Mouse (Mus musculus) ovary, adult 18-20 months (tissue): ENCODE results near the gene Sertad1.

Source experiments
- DNase-seq: peaks from one replicate; pipeline ENCODE4 v3.0.0; 2022; ENCODE audit warnings: low spot score, mixed read lengths

Sertad1 gene

GRCm38 (mm10) chr7:27501620-27502019, 14.9 kb downstream of the Sertad1 start:
- DNase-seq, result no peak

DNA sequence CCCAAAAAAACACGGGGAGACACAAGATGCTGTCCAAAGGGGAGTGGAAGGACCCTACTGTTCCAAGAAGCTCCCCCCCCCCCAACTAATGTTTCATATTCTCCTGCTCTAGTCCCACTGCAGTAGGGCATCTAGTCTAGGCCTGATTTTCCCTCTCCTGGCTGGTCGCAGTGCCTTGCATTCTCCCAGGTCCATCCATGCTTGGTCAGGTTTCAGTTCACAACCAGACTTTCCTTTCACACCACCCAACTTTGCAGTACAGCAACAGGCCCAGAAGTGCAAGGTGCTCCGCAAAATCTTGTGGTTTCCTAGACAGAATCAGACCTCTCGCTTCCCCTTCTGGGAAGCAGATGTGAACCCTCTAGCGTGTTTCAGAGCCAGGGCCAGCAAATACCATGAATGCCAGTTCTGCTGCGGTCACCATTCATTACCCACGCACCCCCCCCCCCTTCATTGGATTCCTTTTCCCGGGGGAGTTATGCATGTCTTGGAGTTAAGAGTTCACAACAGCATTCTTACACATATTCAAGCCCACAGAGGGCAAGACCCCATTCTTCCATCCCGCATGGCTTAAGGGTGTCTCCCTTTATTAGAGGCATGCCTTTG, 20.2 kb downstream of the Sertad1 start:
- no peak for DNase-seq

DNA sequence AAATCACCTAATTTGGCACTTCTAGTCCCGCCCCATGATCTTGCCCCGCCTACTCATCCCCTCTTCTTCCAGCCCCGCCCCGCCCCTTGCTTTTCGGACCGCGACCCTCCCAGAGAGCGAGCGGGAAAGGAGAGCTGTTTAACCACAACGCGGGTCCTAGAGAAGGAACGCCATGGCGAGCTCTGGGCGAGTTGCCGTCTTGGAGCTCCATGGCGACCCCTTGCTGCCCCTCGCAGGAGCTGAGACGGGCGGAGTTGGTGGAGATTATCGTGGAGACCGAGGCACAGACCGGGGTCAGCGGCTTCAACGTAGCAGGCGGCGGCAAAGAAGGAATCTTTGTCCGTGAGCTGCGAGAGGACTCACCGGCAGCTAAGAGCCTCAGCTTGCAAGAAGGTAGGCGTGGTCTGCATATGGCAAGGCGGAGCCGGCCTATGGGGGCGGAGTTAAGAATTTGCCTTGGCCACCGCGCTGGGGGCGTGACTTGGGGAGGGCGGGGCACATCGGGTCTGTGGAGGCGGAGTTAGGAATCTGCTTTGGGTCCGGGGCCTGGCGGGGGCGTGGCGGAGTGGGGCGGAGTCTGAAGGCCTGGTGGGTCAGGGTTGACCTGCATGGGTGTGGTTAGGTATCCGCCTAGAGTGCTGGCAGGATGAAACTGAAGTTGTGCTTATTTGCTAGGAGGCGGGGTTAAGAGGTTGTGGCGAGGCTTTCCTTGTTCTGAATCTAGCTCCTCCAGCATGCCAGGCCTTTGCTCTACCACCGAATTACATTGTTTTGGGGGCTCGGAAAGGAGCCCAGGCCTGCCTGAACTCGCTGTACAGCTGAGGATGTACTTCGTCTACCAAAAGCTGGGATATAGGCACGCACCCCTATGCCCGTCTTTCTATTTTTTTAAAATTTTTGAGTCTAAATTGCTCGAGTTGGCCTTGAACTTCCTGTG, 21.3 kb downstream of the Sertad1 start:
- peak; percentile 96 for DNase-seq

GRCm38 (mm10) chr7:27508648-27509005, 21.9 kb downstream of the Sertad1 start:
- DNase-seq, result peak; percentile 49

GRCm38 (mm10) chr7:27510809-27511208, 24.1 kb downstream of the Sertad1 start:
- no peak for DNase-seq

DNA sequence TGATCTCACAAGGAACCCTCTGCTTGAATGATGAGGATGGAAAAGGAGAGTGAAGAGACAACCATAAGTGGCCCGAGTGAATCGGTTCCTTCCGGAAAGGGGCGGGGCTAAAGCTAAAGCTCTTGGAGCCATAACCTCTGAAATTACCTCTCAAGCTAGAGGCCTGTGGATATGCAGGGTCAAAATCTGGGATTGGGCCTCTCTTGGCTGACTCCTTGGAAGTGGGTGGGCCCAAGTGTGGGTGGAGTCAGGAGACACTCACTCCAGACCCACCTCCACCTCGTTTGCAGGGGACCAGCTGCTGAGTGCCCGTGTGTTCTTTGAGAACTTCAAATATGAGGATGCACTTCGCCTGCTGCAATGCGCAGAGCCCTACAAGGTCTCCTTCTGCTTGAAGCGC, 28.3 kb downstream of the Sertad1 start:
- no peak for DNase-seq

- no peak for DNase-seq
Observed at GRCm38 (mm10) chr7:27518314-27518713, 31.6 kb downstream of the Sertad1 start.

GRCm38 (mm10) chr7:27520104-27520503, 33.4 kb downstream of the Sertad1 start:
- no peak for DNase-seq

DNA sequence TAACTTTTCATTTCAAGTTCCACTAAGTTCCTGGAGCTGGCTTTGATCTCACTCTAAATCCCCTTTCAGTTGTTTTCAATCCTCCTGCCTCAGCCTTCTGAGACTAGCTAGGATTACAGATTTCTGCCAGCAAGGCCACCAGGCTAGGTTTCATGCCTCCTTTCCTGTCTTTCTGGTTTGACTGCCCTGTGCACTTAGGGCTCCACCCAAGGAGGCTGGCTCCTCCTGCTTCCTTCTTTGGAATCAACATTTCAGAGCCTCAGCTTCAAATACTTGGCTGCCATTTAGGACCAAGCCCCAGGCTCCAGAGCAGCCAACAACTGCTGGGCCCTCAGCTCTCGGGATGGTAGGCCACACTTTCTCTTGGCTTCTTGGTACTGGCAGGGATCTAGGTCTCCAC, 33.9 kb downstream of the Sertad1 start:
- no peak for DNase-seq

DNA sequence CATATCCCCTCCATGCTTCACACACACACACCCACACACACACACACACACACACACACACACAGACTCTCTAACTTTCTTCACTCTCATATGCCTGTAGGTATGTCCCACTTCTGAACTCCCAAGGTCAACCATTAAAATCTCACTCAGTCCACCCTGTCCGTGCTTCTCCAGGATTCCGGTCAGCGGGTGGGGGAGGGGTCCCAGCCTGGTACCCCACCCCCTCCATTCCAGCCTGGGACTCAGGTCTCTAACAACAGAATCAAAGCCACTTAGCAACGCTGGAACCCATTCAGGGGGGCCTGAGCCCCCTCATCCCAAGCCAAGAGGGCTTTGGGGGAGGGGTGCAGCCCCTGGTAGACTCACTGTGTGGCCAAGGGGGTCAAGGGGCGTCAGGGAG, 36.3 kb downstream of the Sertad1 start, which contains the start of gene Hipk4:
Gene Hipk4 (plus strand): TSS at position 301 of the 400 bp plus-strand sequence.
- no peak for DNase-seq

DNA sequence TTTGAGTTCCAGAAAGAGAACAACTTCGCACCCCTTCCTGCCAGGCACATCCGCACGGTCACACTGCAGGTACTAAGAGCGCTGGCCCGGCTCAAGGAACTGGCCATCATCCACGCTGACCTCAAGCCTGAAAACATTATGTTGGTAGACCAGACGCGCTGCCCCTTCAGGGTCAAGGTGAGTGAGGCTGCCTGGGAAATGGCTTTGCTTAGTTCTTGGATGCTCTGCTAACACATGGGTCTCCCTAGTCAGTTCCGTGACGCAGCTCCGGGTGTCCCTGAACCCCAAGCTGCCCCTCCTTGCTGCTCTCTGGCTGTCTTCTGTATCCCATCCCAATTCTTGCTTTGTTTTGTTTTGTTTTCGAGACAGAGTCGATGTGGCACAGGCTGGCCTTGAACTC, 37.1 kb downstream of the Sertad1 start:
- no peak for DNase-seq

GRCm38 (mm10) chr7:27526039-27526827, 39.5 kb downstream of the Sertad1 start:
- no peak for DNase-seq

GRCm38 (mm10) chr7:27529070-27529469, 42.4 kb downstream of the Sertad1 start:
- DNase-seq, result no peak

- no peak for DNase-seq
Observed at GRCm38 (mm10) chr7:27530937-27531336, 44.2 kb downstream of the Sertad1 start.

- no peak for DNase-seq
Observed at GRCm38 (mm10) chr7:27531707-27532106, 45.0 kb downstream of the Sertad1 start.

DNA sequence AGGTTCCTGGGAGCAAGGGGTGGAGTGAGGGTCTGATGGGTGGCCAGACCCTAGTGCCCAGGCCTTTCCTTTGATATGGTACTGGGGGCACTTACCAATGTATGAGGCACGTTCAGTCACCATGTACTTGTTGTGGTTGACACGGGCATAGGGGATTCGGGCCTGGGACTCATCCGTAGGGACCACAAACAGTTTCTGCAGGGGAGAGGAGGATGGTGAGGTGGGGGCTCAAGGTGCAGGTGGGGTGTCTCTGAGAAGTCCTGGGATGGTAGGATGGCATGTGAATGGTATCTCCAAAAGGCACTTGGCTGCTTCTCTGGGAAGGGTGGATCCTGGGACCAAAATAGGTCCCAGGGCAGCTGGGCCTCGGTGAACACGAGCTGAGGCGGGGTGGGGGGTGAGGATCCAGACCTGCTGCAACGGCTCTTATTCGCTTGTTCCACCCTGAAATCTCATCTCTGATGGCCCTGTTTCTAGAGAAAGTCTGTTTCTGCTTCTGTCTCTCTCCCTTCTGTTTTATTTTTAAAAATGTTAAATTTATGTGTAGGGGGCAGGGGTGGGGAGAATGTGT, 45.9 kb downstream of the Sertad1 start:
- no peak for DNase-seq

DNA sequence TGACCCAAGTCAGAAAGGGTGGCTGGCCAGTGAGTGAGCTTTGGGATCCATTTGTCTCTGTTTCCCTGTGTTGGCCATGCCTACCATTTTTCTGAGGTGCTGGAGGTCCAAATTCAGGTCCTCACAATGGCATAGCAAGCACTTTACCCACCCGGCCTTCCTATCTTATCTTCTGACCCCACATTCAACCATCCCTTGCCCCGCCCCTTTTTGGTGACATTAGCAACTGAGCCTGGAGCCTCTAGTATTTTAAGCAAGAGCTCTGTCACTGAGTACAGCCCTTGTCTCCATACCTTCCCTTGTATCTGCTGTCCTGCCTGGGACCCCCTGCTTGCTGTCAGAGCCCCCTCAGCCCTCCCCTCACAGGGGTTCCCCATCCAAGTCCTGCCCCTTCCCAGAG, 48.7 kb downstream of the Sertad1 start:
- no peak for DNase-seq

DNA sequence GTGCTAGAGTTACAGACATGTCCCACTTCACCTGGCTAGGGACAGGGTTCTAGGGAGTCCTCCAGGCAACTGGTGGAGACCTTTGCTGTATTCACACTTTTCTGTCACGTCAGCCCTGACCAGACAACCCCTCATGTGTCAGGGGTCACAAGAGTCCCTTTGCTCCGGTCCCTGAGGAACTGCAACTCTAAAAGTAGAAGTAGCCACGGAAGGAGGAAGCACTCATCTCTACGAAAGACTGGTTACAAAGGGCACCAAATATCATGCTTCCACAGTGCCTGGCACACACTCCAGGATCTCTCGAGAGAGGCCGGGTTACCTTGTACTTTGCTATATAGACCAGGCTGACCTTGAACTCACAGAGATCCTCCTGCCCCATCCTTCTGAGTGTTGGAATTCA, 49.9 kb downstream of the Sertad1 start:
- no peak for DNase-seq

DNA sequence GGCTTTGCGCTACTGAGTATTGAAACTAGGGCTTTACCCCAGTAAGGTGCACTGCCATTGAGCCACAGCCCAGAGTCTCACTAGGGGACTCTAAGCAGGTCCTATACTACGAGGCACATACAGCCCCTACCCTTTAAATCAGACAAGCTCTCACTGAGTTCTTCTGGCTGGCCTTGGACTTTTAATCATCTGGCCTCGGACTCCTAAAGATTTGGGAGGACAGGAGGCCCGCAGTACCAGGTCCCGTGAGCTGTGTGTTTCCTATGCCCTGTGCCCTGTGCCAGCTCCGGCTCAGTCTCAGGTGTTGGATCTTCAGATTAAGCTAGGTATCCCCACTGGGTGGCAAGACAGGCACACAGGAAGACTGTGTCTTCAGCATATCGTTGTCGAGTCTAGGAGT, 51.3 kb downstream of the Sertad1 start:
- no peak for DNase-seq

DNA sequence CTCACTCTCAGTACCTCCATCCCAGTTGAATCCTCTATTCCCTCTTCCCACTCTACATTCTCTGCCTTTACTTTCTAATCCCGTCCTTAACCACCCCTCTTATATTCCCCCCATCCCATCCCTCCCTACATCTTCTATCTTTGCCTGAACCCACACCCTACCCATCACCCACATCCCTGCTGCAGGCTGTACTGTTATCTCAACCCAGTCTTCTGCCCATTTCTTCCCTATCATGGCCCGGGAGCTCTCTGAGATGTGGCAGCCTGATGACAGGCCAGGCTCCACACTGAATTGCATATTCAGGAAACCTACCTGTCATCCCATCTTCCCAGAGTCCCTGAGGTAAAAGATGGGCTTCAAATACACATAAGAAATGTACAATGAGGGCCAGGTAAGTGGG, 52.1 kb downstream of the Sertad1 start:
- DNase-seq, result no peak
